Mouse (Mus musculus): Measurements from ENCODE around the gene Prtn3.

Prtn3 gene

GRCm38 (mm10) chr10:79873313-79873712 is 963 bp upstream of the Prtn3 start:
- intact Hi-C loops (cut with DNase I), result no loop called here

GRCm38 (mm10) chr10:79873715-79874289 is 474 bp upstream of the Prtn3 start:
- intact Hi-C loops (cut with DNase I), result no loop called here

DNA sequence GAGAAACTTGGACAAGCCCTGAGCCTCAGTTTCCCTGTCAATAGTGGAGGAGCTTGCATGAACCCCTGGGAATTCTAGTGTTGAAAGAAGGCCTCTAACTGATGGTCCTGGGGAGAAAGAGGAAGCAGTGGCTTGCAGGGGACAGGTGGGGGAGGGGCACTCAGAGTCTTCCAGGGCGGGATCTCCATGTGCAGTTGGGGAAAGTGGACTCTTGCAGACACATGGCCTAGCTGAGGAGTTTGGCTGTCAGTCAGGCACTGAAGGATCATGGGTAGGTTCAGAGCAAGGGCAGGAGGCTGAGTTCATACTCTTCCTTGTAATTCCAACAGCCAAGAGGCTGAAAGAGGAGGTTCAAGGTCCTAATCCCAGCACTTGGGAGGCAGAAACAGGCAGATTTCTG is 2.9 kb downstream of the Prtn3 start:
- intact Hi-C loops (cut with DNase I), result no loop called here

GRCm38 (mm10) chr10:79877757-79878156 is 3.5 kb downstream of the Prtn3 start:
- intact Hi-C loops (cut with DNase I), result no loop called here

- intact Hi-C loops (cut with DNase I), result no loop called here
Measured at GRCm38 (mm10) chr10:79879527-79879926, 5.3 kb downstream of the Prtn3 start.

- intact Hi-C loops (cut with DNase I), result loop anchor here (5.0 kb wide), 2 partner anchors 42 to 48 kb away; partner anchors contain the start of gene R3hdm4
Measured at GRCm38 (mm10) chr10:79880721-79881120, 6.4 kb downstream of the Prtn3 start.

GRCm38 (mm10) chr10:79881981-79882380 is 7.7 kb downstream of the Prtn3 start:
- intact Hi-C loops (cut with DNase I), result loop anchor here (5.0 kb wide), 2 partner anchors 40 to 50 kb away; partner anchors contain the start of gene R3hdm4

DNA sequence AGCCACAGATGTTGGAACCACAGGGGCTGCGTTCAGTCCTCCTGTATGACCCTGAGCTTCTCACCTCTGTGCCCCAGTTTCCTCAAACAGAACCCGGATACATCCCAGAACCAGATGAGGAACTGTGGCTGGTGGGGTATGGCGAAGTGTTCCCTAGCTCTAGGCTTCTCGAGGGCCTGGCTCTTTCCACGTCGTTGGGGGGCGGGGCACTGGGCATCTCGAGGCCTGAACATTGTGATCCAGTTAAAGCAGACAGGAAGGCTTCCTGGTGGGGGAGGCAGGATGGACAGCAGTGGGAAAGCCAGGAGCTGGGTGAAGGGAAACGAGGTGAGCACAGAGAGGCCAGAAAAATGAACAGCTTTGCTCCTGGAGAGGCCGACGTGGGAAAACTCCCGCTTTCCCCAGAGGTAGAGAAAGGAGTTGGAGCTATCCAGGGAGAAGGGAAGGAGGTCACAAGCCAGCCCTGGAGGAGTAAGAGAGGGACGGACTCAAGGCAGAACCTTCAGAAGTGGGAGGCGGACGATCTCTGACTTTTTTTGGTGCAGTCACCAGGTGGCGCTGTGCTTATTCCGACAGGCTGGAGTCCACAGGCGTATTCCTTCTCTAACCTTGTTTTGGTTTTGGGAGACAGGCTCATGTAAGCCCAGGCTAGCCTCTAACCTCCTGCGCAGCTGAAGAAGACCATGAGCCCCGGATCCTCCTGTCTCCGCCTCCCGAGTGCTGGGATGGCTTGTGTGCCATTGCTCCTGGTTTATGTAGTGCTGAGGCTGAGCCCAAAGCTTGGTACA is 9.2 kb downstream of the Prtn3 start:
- intact Hi-C loops (cut with DNase I), result loop anchor here (5.0 kb wide), 2 partner anchors 39 to 51 kb away; partner anchors contain the start of gene R3hdm4

GRCm38 (mm10) chr10:79884446-79884845 is 10.2 kb downstream of the Prtn3 start:
- intact Hi-C loops (cut with DNase I), result loop anchor here (5.0 kb wide), 2 partner anchors 38 to 52 kb away; partner anchors contain the start of gene R3hdm4

- intact Hi-C loops (cut with DNase I), result loop anchor here (5.0 kb wide), 2 partner anchors 37 to 53 kb away; partner anchors contain the start of gene R3hdm4
Measured at GRCm38 (mm10) chr10:79884938-79885337, 10.7 kb downstream of the Prtn3 start.

DNA sequence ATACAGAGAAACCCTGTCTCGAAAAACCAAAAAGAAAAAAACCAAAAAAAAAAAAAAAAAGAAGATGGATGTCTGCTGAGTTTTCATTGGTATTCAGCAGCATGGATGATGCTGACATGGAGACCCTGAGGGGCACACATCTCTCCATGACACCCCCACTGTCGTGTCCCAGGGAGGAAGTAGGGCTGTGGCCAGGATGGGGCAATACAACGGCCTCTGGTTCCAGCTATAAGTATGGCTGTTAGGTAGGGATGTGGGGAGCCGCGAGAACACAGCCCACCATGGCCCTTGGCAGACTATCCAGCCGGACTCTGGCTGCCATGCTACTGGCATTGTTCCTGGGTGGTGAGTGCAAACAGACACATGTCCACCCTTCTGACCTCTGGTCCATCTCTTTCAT is 11.8 kb downstream of the Prtn3 start, which contains the start of gene Elane:
Elane (plus strand) TSS at position 194 of the 400 bp plus-strand sequence.
- intact Hi-C loops (cut with DNase I), result no loop called here

GRCm38 (mm10) chr10:79886611-79887010 is 12.3 kb downstream of the Prtn3 start:
- intact Hi-C loops (cut with DNase I), result no loop called here

DNA sequence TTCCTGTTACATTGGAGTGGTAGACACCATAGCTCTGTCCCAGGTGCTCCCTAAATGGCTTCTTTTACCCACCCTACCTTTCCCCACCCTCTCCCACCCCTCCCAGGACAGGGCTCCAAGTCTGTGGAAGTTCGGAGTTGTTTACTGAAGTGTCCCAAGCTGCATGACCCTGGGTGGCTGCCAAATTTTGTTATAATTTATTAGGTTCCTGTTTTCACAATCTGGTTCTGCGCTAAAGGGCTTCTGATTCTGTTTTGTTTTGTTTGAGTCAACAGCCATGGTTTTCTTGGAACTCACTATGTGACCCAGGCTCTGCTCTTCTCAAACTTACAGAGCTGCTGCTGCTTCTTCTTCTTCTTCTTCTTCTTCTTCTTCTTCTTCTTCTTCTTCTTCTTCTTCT is 15.1 kb downstream of the Prtn3 start:
- intact Hi-C loops (cut with DNase I), result no loop called here

DNA sequence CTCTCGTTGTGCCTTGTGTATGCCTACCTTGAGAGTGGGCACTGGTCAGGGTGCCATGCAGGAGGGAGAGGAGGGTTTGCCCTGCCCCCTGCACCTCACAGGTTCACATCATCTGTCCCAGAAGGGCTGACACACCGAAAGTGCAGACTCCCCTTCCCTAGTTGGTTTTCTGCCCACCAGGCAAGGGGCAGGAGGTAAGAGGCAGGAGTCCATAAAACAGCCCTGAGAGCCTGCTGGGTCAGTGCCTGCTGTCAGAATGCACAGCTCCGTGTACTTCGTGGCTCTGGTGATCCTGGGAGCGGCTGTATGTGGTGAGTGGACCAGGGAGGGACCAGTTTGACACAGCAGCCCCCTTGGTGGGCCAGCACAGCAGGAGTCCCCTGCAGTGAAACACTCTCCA is 16.4 kb downstream of the Prtn3 start, which contains the start of gene Cfd:
Cfd (plus strand) TSS at position 184 of the 400 bp plus-strand sequence.
- intact Hi-C loops (cut with DNase I), result loop anchor here (5.0 kb wide), 1 partner anchor 67 kb away; no protein-coding TSS in a partner anchor

GRCm38 (mm10) chr10:79892451-79893118 is 18.3 kb downstream of the Prtn3 start:
- intact Hi-C loops (cut with DNase I), result loop anchor here (5.0 kb wide), 1 partner anchor 65 kb away; no protein-coding TSS in a partner anchor

DNA sequence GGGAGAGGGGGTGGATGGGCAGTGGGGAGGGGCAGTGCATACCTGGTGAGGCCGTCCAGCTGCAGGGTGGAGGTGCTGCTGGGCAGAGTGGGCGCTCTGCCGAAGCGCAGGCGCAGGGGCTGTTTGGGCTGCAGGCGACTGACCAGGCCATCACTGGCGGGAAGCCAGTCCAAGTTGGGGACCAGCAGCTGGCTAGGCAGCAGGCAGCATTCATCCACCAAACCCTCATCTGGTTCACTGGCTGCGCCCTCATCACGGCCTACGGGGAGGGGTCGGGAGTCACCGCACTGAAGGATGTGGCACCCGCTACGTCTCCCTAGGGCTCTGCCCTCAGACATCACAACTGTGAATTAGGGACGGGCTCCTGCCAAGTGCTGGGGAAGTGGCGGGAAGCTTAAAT is 22.0 kb downstream of the Prtn3 start:
- intact Hi-C loops (cut with DNase I), result no loop called here

DNA sequence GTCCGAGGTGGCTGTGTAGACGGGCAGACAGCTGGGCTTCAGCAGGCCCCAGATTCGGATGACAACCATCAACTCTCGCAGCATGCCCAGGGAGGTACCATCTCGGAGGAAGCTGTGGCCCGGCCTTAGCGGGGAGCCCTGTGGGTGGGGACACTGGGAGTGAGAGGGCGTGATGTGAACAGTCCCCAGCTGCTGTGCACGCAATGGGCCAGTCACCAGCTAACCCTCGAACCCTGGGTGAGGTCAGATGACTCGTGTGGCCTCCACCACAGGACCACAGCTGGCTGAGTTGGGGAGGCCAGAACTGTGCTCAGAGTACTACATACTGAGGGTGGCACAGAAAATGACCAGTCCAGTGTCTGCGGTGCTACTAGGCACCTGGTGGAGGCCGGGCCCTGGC is 22.5 kb downstream of the Prtn3 start:
- intact Hi-C loops (cut with DNase I), result no loop called here

- intact Hi-C loops (cut with DNase I), result no loop called here
Measured at GRCm38 (mm10) chr10:79897316-79898245, 23.3 kb downstream of the Prtn3 start.

GRCm38 (mm10) chr10:79900951-79901410 is 26.7 kb downstream of the Prtn3 start:
- intact Hi-C loops (cut with DNase I), result no loop called here

GRCm38 (mm10) chr10:79906712-79907111 is 32.4 kb downstream of the Prtn3 start:
- intact Hi-C loops (cut with DNase I), result no loop called here

Measured in adrenal gland (tissue).